Mouse (Mus musculus) CH12F3 (cell line): ENCODE measurements around the gene Kif6.

ENCODE experiments used
- in situ Hi-C: fragments of 300-500 bp; cut with MboI; formaldehyde crosslinking; loops from 2 replicates; pipeline ENCODE4 v1.14.3; 2020; ENCODE audit warnings: low sequenced_read_pairs

Kif6 gene

GRCm38 (mm10) chr17:49885035-49885434, 270.1 kb downstream of the Kif6 start:
- in situ Hi-C loops: loop anchor here (25.0 kb wide), 1 partner anchor 398 kb away; no protein-coding TSS in a partner anchor

- in situ Hi-C loops: loop anchor here (25.0 kb wide), 1 partner anchor 402 kb away; no protein-coding TSS in a partner anchor
Measured at GRCm38 (mm10) chr17:49889629-49890028, 274.7 kb downstream of the Kif6 start.

GRCm38 (mm10) chr17:49890861-49891260, 275.9 kb downstream of the Kif6 start:
- in situ Hi-C loops: loop anchor here (25.0 kb wide), 1 partner anchor 404 kb away; no protein-coding TSS in a partner anchor

GRCm38 (mm10) chr17:49892390-49892789, 277.5 kb downstream of the Kif6 start:
- in situ Hi-C loops: loop anchor here (25.0 kb wide), 1 partner anchor 405 kb away; no protein-coding TSS in a partner anchor

- in situ Hi-C loops: loop anchor here (25.0 kb wide), 1 partner anchor 407 kb away; no protein-coding TSS in a partner anchor
Measured at GRCm38 (mm10) chr17:49894471-49894870, 279.5 kb downstream of the Kif6 start.

- in situ Hi-C loops: loop anchor here (25.0 kb wide), 1 partner anchor 412 kb away; no protein-coding TSS in a partner anchor
Measured at GRCm38 (mm10) chr17:49898849-49899331, 284.0 kb downstream of the Kif6 start.

GRCm38 (mm10) chr17:49902613-49903012, 287.7 kb downstream of the Kif6 start:
- in situ Hi-C loops: no loop called here

- in situ Hi-C loops: no loop called here
Measured at GRCm38 (mm10) chr17:49923429-49923828, 308.5 kb downstream of the Kif6 start.

GRCm38 (mm10) chr17:49927611-49928010, 312.7 kb downstream of the Kif6 start:
- in situ Hi-C loops: loop anchor here (25.0 kb wide), 1 partner anchor 1860 kb away; no protein-coding TSS in a partner anchor

- in situ Hi-C loops: loop anchor here (25.0 kb wide), 1 partner anchor 1853 kb away; no protein-coding TSS in a partner anchor
Measured at GRCm38 (mm10) chr17:49933806-49934205, 318.9 kb downstream of the Kif6 start.

GRCm38 (mm10) chr17:49934586-49934985, 319.6 kb downstream of the Kif6 start:
- in situ Hi-C loops: loop anchor here (25.0 kb wide), 1 partner anchor 1853 kb away; no protein-coding TSS in a partner anchor

GRCm38 (mm10) chr17:49935602-49936205, 320.8 kb downstream of the Kif6 start:
- in situ Hi-C loops: loop anchor here (25.0 kb wide), 1 partner anchor 1852 kb away; no protein-coding TSS in a partner anchor

- in situ Hi-C loops: loop anchor here (25.0 kb wide), 1 partner anchor 1851 kb away; no protein-coding TSS in a partner anchor
Measured at GRCm38 (mm10) chr17:49936214-49936613, 321.3 kb downstream of the Kif6 start.

- in situ Hi-C loops: loop anchor here (25.0 kb wide), 1 partner anchor 1848 kb away; no protein-coding TSS in a partner anchor
Measured at GRCm38 (mm10) chr17:49939146-49939545, 324.2 kb downstream of the Kif6 start.

GRCm38 (mm10) chr17:49942674-49943073, 327.7 kb downstream of the Kif6 start:
- in situ Hi-C loops: loop anchor here (25.0 kb wide), 1 partner anchor 1845 kb away; no protein-coding TSS in a partner anchor

GRCm38 (mm10) chr17:49951491-49951855, 336.5 kb downstream of the Kif6 start:
- in situ Hi-C loops: loop anchor here (25.0 kb wide), 1 partner anchor 836 kb away; no protein-coding TSS in a partner anchor

GRCm38 (mm10) chr17:49951856-49952607, 337.1 kb downstream of the Kif6 start:
- in situ Hi-C loops: loop anchor here (25.0 kb wide), 1 partner anchor 835 kb away; no protein-coding TSS in a partner anchor

- in situ Hi-C loops: loop anchor here (25.0 kb wide), 1 partner anchor 828 kb away; no protein-coding TSS in a partner anchor
Measured at GRCm38 (mm10) chr17:49959021-49959420, 344.1 kb downstream of the Kif6 start.
